Mouse (Mus musculus): ENCODE results near the gene Utrn. TPM values are rescaled to one million over a fixed set of nuclear protein-coding genes. Genes with fewer than 3 reads are reported as not detected.

The Utrn gene
- polyA plus RNA-seq, 1 experiment from 2014 or later: 25.6 TPM

GRCm38 (mm10) chr10:12594958-12595357 lies 274.2 kb downstream of the Utrn start:
- no peaks in the 10 kb centered on the region for H3K4me1 ChIP-seq (replicated peaks)
- H3K36me3 ChIP-seq: no peaks in the 10 kb centered on the region
- no peak overlapping the region for H3K27ac ChIP-seq (replicated peaks)
- H3K4me2 ChIP-seq: no peak overlapping the region
- H3K9me3 ChIP-seq: no peaks in the 10 kb centered on the region
- H3K9ac ChIP-seq: no peak overlapping the region
- no peak overlapping the region for H3K4me3 ChIP-seq
- H3K27me3 ChIP-seq: no peaks in the 10 kb centered on the region
- 76% methylated on average over 8 of the region's 8 CpGs for WGBS
- no peak for ATAC-seq (ENCODE audit: low FRiP score, low read depth)

- Histone ChIP-seq H3K27ac (replicated peaks) (no peak overlapping the region), H3K27me3 (no peaks in the 10 kb centered on the region), H3K9me3 (no peaks in the 10 kb centered on the region), H3K4me1 (replicated peaks) (no peaks in the 10 kb centered on the region), H3K4me3 (no peak overlapping the region), H3K36me3 (no peaks in the 10 kb centered on the region), H3K9ac (no peak overlapping the region), H3K4me2 (no peak overlapping the region)
- ATAC-seq (ENCODE audit: low FRiP score, low read depth): no peak
These were observed 276.1 kb downstream of the Utrn start for GRCm38 (mm10) chr10:12593071-12593470.

GRCm38 (mm10) chr10:12591946-12592345 lies 277.2 kb downstream of the Utrn start:
- no peak for ATAC-seq (ENCODE audit: low FRiP score, low read depth)
- H3K4me1 ChIP-seq (replicated peaks): no peaks in the 10 kb centered on the region
- H3K27me3 ChIP-seq: no peaks in the 10 kb centered on the region
- 55% methylated on average over 5 of the region's 5 CpGs for WGBS
- H3K36me3 ChIP-seq: no peaks in the 10 kb centered on the region
- no peak overlapping the region for H3K4me3 ChIP-seq
- no peak overlapping the region for H3K4me2 ChIP-seq
- H3K9ac ChIP-seq: no peak overlapping the region
- no peaks in the 10 kb centered on the region for H3K9me3 ChIP-seq
- no peak overlapping the region for H3K27ac ChIP-seq (replicated peaks)

- Histone ChIP-seq H3K27ac (replicated peaks) (no peak overlapping the region), H3K4me3 (no peak overlapping the region), H3K27me3 (no peaks in the 10 kb centered on the region), H3K36me3 (no peaks in the 10 kb centered on the region), H3K4me1 (replicated peaks) (no peaks in the 10 kb centered on the region), H3K9me3 (no peaks in the 10 kb centered on the region), H3K4me2 (no peak overlapping the region), H3K9ac (no peak overlapping the region)
- 77% methylated on average over 7 of the region's 7 CpGs for WGBS
- ATAC-seq (ENCODE audit: low FRiP score, low read depth): no peak
These were observed 281.1 kb downstream of the Utrn start for GRCm38 (mm10) chr10:12588051-12588450.

GRCm38 (mm10) chr10:12587318-12587717 lies 281.8 kb downstream of the Utrn start:
- Histone ChIP-seq H3K27ac (replicated peaks) (no peak overlapping the region), H3K9me3 (no peaks in the 10 kb centered on the region)
- WGBS: 50% methylated on average over 1 of the region's 1 CpGs

GRCm38 (mm10) chr10:12586825-12587224 lies 282.3 kb downstream of the Utrn start:
- no peaks in the 10 kb centered on the region for H3K36me3 ChIP-seq
- H3K27ac ChIP-seq (replicated peaks): no peak overlapping the region
- no peaks in the 10 kb centered on the region for H3K9me3 ChIP-seq
- H3K4me2 ChIP-seq: no peak overlapping the region
- H3K9ac ChIP-seq: no peak overlapping the region
- no peaks in the 10 kb centered on the region for H3K4me1 ChIP-seq (replicated peaks)
- ATAC-seq (ENCODE audit: low FRiP score, low read depth): no peak
- no peak overlapping the region for H3K4me3 ChIP-seq
- WGBS: 58% methylated on average over 2 of the region's 2 CpGs
- H3K27me3 ChIP-seq: no peaks in the 10 kb centered on the region

More at GRCm38 (mm10) chr10:12587318-12587717, 281.8 kb downstream of the Utrn start:
- H3K9ac ChIP-seq: no peak overlapping the region
- no peaks in the 10 kb centered on the region for H3K36me3 ChIP-seq
- no peak for ATAC-seq (ENCODE audit: low FRiP score, low read depth)
- H3K4me2 ChIP-seq: no peak overlapping the region
- no peak overlapping the region for H3K4me3 ChIP-seq
- no peaks in the 10 kb centered on the region for H3K27me3 ChIP-seq
- H3K4me1 ChIP-seq (replicated peaks): no peaks in the 10 kb centered on the region

- no peaks in the 10 kb centered on the region for H3K9me3 ChIP-seq
- no peak for ATAC-seq (ENCODE audit: low FRiP score, low read depth)
- no peaks in the 10 kb centered on the region for H3K4me1 ChIP-seq (replicated peaks)
- H3K4me3 ChIP-seq: no peak overlapping the region
- WGBS: 88% methylated on average over 1 of the region's 1 CpGs
- H3K9ac ChIP-seq: no peak overlapping the region
- no peaks in the 10 kb centered on the region for H3K27me3 ChIP-seq
- no peak overlapping the region for H3K4me2 ChIP-seq
- no peak overlapping the region for H3K27ac ChIP-seq (replicated peaks)
- H3K36me3 ChIP-seq: no peaks in the 10 kb centered on the region
These were observed 283.0 kb downstream of the Utrn start for GRCm38 (mm10) chr10:12586200-12586599.

GRCm38 (mm10) chr10:12583473-12583872 lies 285.7 kb downstream of the Utrn start:
- H3K27me3 ChIP-seq: no peaks in the 10 kb centered on the region
- H3K36me3 ChIP-seq: no peaks in the 10 kb centered on the region
- H3K27ac ChIP-seq (replicated peaks): no peak overlapping the region
- H3K4me1 ChIP-seq (replicated peaks): no peaks in the 10 kb centered on the region
- H3K9ac ChIP-seq: no peak overlapping the region
- H3K4me3 ChIP-seq: no peak overlapping the region
- WGBS: 96% methylated on average over 3 of the region's 3 CpGs
- H3K9me3 ChIP-seq: no peaks in the 10 kb centered on the region
- ATAC-seq (ENCODE audit: low FRiP score, low read depth): no peak
- no peak overlapping the region for H3K4me2 ChIP-seq

- Histone ChIP-seq H3K9ac (no peak overlapping the region), H3K4me2 (no peak overlapping the region), H3K27ac (replicated peaks) (no peak overlapping the region), H3K36me3 (no peaks in the 10 kb centered on the region), H3K4me1 (replicated peaks) (peaks cover 7% of the 10 kb centered on the region), H3K9me3 (no peaks in the 10 kb centered on the region), H3K27me3 (no peaks in the 10 kb centered on the region), H3K4me3 (no peak overlapping the region)
- ATAC-seq (ENCODE audit: low FRiP score, low read depth): no peak
- 31% methylated on average over 1 of the region's 1 CpGs for WGBS
These were observed 290.1 kb downstream of the Utrn start for GRCm38 (mm10) chr10:12579048-12579447.

- Histone ChIP-seq H3K9me3 (no peaks in the 10 kb centered on the region), H3K27me3 (no peaks in the 10 kb centered on the region), H3K27ac (replicated peaks) (no peak overlapping the region), H3K4me2 (no peak overlapping the region), H3K36me3 (no peaks in the 10 kb centered on the region), H3K4me3 (no peak overlapping the region), H3K9ac (no peak overlapping the region), H3K4me1 (replicated peaks) (peaks cover 19% of the 10 kb centered on the region)
- no peak for ATAC-seq (ENCODE audit: low FRiP score, low read depth)
- WGBS: 84% methylated on average over 8 of the region's 8 CpGs
These were observed 293.2 kb downstream of the Utrn start for GRCm38 (mm10) chr10:12575849-12576435.

- Histone ChIP-seq H3K9me3 (no peaks in the 10 kb centered on the region), H3K27me3 (no peaks in the 10 kb centered on the region), H3K27ac (replicated peaks) (no peak overlapping the region), H3K4me3 (no peak overlapping the region), H3K36me3 (no peaks in the 10 kb centered on the region), H3K9ac (no peak overlapping the region), H3K4me2 (peak overlapping the region; percentile 26), H3K4me1 (replicated peaks) (peaks cover 19% of the 10 kb centered on the region)
- ATAC-seq (ENCODE audit: low FRiP score, low read depth): peak; percentile 50; the same call in 1 of the 2 replicates
- whole genome bisulfite sequencing: 45% methylated on average over 10 of the region's 10 CpGs
These were observed 294.4 kb downstream of the Utrn start for GRCm38 (mm10) chr10:12574760-12575159.

- Histone ChIP-seq H3K27ac (replicated peaks) (no peak overlapping the region), H3K4me3 (no peak overlapping the region), H3K4me1 (replicated peaks) (peaks cover 19% of the 10 kb centered on the region), H3K9me3 (no peaks in the 10 kb centered on the region), H3K9ac (no peak overlapping the region), H3K4me2 (no peak overlapping the region), H3K36me3 (no peaks in the 10 kb centered on the region), H3K27me3 (no peaks in the 10 kb centered on the region)
- ATAC-seq (ENCODE audit: low FRiP score, low read depth): no peak; the same call in 1 of the 2 replicates
- WGBS: 8% methylated on average over 6 of the region's 6 CpGs
These were observed 295.6 kb downstream of the Utrn start for GRCm38 (mm10) chr10:12573601-12574000.

GRCm38 (mm10) chr10:12572759-12573158 lies 296.4 kb downstream of the Utrn start:
- Histone ChIP-seq H3K36me3 (no peaks in the 10 kb centered on the region), H3K4me1 (replicated peaks) (peaks cover 19% of the 10 kb centered on the region), H3K27ac (replicated peaks) (no peak overlapping the region), H3K4me3 (no peak overlapping the region), H3K9ac (no peak overlapping the region), H3K27me3 (no peaks in the 10 kb centered on the region), H3K4me2 (no peak overlapping the region), H3K9me3 (no peaks in the 10 kb centered on the region)
- ATAC-seq (ENCODE audit: low FRiP score, low read depth): no peak
- WGBS: 13% methylated on average over 4 of the region's 4 CpGs

Data from hindbrain, embryonic 15.5 days (tissue).